Mouse (Mus musculus): ENCODE data around the gene Nxph1.

- TF ChIP-seq CTCF (conservative IDR thresholded peaks at IDR 0.05; ENCODE audit: insufficient read depth, insufficient read length, low read depth, low read length), result no peak
- no peak for TF ChIP-seq POLR2A (IDR thresholded peaks at IDR 0.05; ENCODE audit: low read depth, low read length)
These were observed 34.8 kb upstream of the Nxph1 start for GRCm38 (mm10) chr6:8913404-8913803.
